Mouse (Mus musculus): ENCODE results near the gene St5. TPM values are rescaled to one million over a fixed set of nuclear protein-coding genes. Genes with fewer than 3 reads are reported as not detected.

The St5 gene
- polyA plus RNA-seq, 1 experiment from 2014 or later: 58.9 TPM

- TF ChIP-seq CTCF (IDR thresholded peaks at IDR 0.05) (no peak), EP300 (IDR thresholded peaks at IDR 0.05) (no peak)
- DNase-seq (ENCODE audit: low spot score): no peak
- 0 out of 2 replicates have a peak overlapping the region, but pooled peaks have one; percentile 20 for H3K27ac ChIP-seq (ENCODE audit: low read length)
Measured at GRCm38 (mm10) chr7:109612531-109612930, 90.9 kb downstream of the St5 start.

GRCm38 (mm10) chr7:109610348-109610747 lies 93.1 kb downstream of the St5 start:
- Histone ChIP-seq H3K4me1 (ENCODE audit: insufficient read depth, low read depth, low read length) (peaks cover 49% of the 10 kb centered on the region; the same call in 1 of the 2 replicates), H3K4me3 (ENCODE audit: low read depth, low read length) (no peak overlapping the region), H3K27me3 (replicated peaks; ENCODE audit: insufficient read depth, low read length) (no peaks in the 10 kb centered on the region), H3K36me3 (ENCODE audit: insufficient read depth, low read length) (no peaks in the 10 kb centered on the region), H3K27ac (ENCODE audit: low read length) (no peak overlapping the region), H3K4me2 (replicated peaks; ENCODE audit: low read depth, low read length) (no peak overlapping the region), H3K9ac (replicated peaks; ENCODE audit: low read depth) (no peak overlapping the region), H3K9me3 (ENCODE audit: low read length) (no peaks in the 10 kb centered on the region)
- DNase-seq (ENCODE audit: low spot score) (no peak), ATAC-seq (no peak)
- TF ChIP-seq EP300 (IDR thresholded peaks at IDR 0.05): no peak
- TF ChIP-seq CTCF (IDR thresholded peaks at IDR 0.05): no peak
- 55% methylated on average over 2 of the region's 2 CpGs for WGBS

More at GRCm38 (mm10) chr7:109612531-109612930, 90.9 kb downstream of the St5 start:
- 88% methylated on average over 2 of the region's 2 CpGs for WGBS
- ATAC-seq: no peak
- Histone ChIP-seq H3K27me3 (replicated peaks; ENCODE audit: insufficient read depth, low read length) (no peaks in the 10 kb centered on the region), H3K4me3 (ENCODE audit: low read depth, low read length) (no peak overlapping the region), H3K36me3 (ENCODE audit: insufficient read depth, low read length) (no peaks in the 10 kb centered on the region), H3K4me2 (replicated peaks; ENCODE audit: low read depth, low read length) (no peak overlapping the region), H3K9me3 (ENCODE audit: low read length) (no peaks in the 10 kb centered on the region), H3K9ac (replicated peaks; ENCODE audit: low read depth) (no peak overlapping the region), H3K4me1 (ENCODE audit: insufficient read depth, low read depth, low read length) (peaks cover 64% of the 10 kb centered on the region)

- no peaks in the 10 kb centered on the region for H3K36me3 ChIP-seq (ENCODE audit: insufficient read depth, low read length)
- no peak overlapping the region for H3K4me2 ChIP-seq (replicated peaks; ENCODE audit: low read depth, low read length)
- H3K27me3 ChIP-seq (replicated peaks; ENCODE audit: insufficient read depth, low read length): no peaks in the 10 kb centered on the region
- H3K4me3 ChIP-seq (ENCODE audit: low read depth, low read length): no peak overlapping the region
- peaks cover 45% of the 10 kb centered on the region; the same call in 1 of the 2 replicates for H3K4me1 ChIP-seq (ENCODE audit: insufficient read depth, low read depth, low read length)
- DNase-seq (ENCODE audit: low spot score) (peak; percentile 33), ATAC-seq (no peak)
- H3K27ac ChIP-seq (ENCODE audit: low read length): no peak overlapping the region
- TF ChIP-seq CTCF (IDR thresholded peaks at IDR 0.05) (no peak), EP300 (IDR thresholded peaks at IDR 0.05) (no peak)
- 73% methylated on average over 6 of the region's 6 CpGs for WGBS
- H3K9ac ChIP-seq (replicated peaks; ENCODE audit: low read depth): no peak overlapping the region
- no peaks in the 10 kb centered on the region for H3K9me3 ChIP-seq (ENCODE audit: low read length)
Measured at GRCm38 (mm10) chr7:109609565-109610345, 93.7 kb downstream of the St5 start.

- Histone ChIP-seq H3K4me3 (ENCODE audit: low read depth, low read length) (no peak overlapping the region), H3K27ac (ENCODE audit: low read length) (no peak overlapping the region), H3K27me3 (replicated peaks; ENCODE audit: insufficient read depth, low read length) (no peaks in the 10 kb centered on the region), H3K4me1 (ENCODE audit: insufficient read depth, low read depth, low read length) (peaks cover 40% of the 10 kb centered on the region; the same call in 1 of the 2 replicates), H3K9ac (replicated peaks; ENCODE audit: low read depth) (no peak overlapping the region), H3K4me2 (replicated peaks; ENCODE audit: low read depth, low read length) (no peak overlapping the region), H3K36me3 (ENCODE audit: insufficient read depth, low read length) (no peaks in the 10 kb centered on the region), H3K9me3 (ENCODE audit: low read length) (no peaks in the 10 kb centered on the region)
- TF ChIP-seq CTCF (IDR thresholded peaks at IDR 0.05) (no peak), EP300 (IDR thresholded peaks at IDR 0.05) (no peak)
- ATAC-seq: no peak
- no peak for DNase-seq (ENCODE audit: low spot score)
- WGBS: 65% methylated on average over 6 of the region's 6 CpGs
Measured at GRCm38 (mm10) chr7:109608831-109609230, 94.6 kb downstream of the St5 start.

GRCm38 (mm10) chr7:109606994-109607610 lies 96.3 kb downstream of the St5 start:
- ATAC-seq: no peak
- Histone ChIP-seq H3K9me3 (ENCODE audit: low read length) (no peaks in the 10 kb centered on the region), H3K4me3 (ENCODE audit: low read depth, low read length) (no peak overlapping the region), H3K27ac (ENCODE audit: low read length) (no peak overlapping the region), H3K4me2 (replicated peaks; ENCODE audit: low read depth, low read length) (no peak overlapping the region), H3K4me1 (ENCODE audit: insufficient read depth, low read depth, low read length) (peaks cover 42% of the 10 kb centered on the region; the same call in 1 of the 2 replicates), H3K9ac (replicated peaks; ENCODE audit: low read depth) (no peak overlapping the region), H3K27me3 (replicated peaks; ENCODE audit: insufficient read depth, low read length) (no peaks in the 10 kb centered on the region), H3K36me3 (ENCODE audit: insufficient read depth, low read length) (no peaks in the 10 kb centered on the region)
- no peak for DNase-seq (ENCODE audit: low spot score)
- 70% methylated on average over 7 of the region's 7 CpGs for WGBS
- TF ChIP-seq EP300 (IDR thresholded peaks at IDR 0.05) (no peak), CTCF (IDR thresholded peaks at IDR 0.05) (no peak)

GRCm38 (mm10) chr7:109602562-109602961 lies 100.8 kb downstream of the St5 start:
- Histone ChIP-seq H3K27ac (ENCODE audit: low read length) (peak overlapping the region; percentile 84), H3K9ac (replicated peaks; ENCODE audit: low read depth) (no peak overlapping the region), H3K4me3 (ENCODE audit: low read depth, low read length) (no peak overlapping the region), H3K4me2 (replicated peaks; ENCODE audit: low read depth, low read length) (no peak overlapping the region), H3K27me3 (replicated peaks; ENCODE audit: insufficient read depth, low read length) (no peaks in the 10 kb centered on the region), H3K9me3 (ENCODE audit: low read length) (no peaks in the 10 kb centered on the region), H3K36me3 (ENCODE audit: insufficient read depth, low read length) (no peaks in the 10 kb centered on the region), H3K4me1 (ENCODE audit: insufficient read depth, low read depth, low read length) (peaks cover 23% of the 10 kb centered on the region)
- TF ChIP-seq EP300 (IDR thresholded peaks at IDR 0.05) (peak; percentile 73), CTCF (IDR thresholded peaks at IDR 0.05) (no peak)
- 28% methylated on average over 5 of the region's 5 CpGs for WGBS
- DNase-seq (ENCODE audit: low spot score) (peak; percentile 84), ATAC-seq (peak; percentile 89)
